Mouse (Mus musculus) MEL (cell line): ENCODE results near the gene Nrbf2. TPM values are rescaled to one million over a fixed set of nuclear protein-coding genes. Genes with fewer than 3 reads are reported as not detected.
A peak's percentile ranks its signal among the peaks of the same experiment; 100 is the strongest.

Source experiments
- DNase-seq: peaks from one replicate; pipeline ENCODE4 v3.0.0; 2011; ENCODE audit warnings: low read depth, low spot score
- H3K27ac ChIP-seq: 2 replicates; pipeline ENCODE4 v1.5.1; 2012; ENCODE audit warnings: low read depth, mild to moderate bottlenecking, control low read depth, low read length, moderate library complexity; ENCODE audit not compliant: control insufficient read depth
- H3K27me3 ChIP-seq, 2 experiments: fragments of 150-350 bp in 1 of 2; sonication (generic) in 1 of 2; 2 replicates each; pipeline ENCODE4 v1.6.1; 2012; ENCODE audit warnings: low read length in 2 of 2, mild to moderate bottlenecking in 2 of 2, improper control_type of control experiment in 1 of 2, moderate library complexity in 1 of 2; ENCODE audit not compliant: insufficient read depth in 2 of 2, control insufficient read depth in 1 of 2
- H3K36me3 ChIP-seq, 2 experiments: 2 replicates each; pipeline ENCODE4 v1.6.1; 2012 to 2014; ENCODE audit warnings: low read length in 2 of 2, improper control_type of control experiment in 1 of 2, inconsistent platforms in 1 of 2, mild to moderate bottlenecking in 1 of 2; ENCODE audit not compliant: insufficient read depth in 2 of 2, control insufficient read depth in 1 of 2
- H3K4me1 ChIP-seq, 2 experiments: fragments of 150-350 bp in 1 of 2; sonication (generic) in 1 of 2; 2 replicates each; pipeline ENCODE4 v1.6.1; 2012; ENCODE audit warnings: low read length in 2 of 2, improper control_type of control experiment in 1 of 2, mild to moderate bottlenecking in 1 of 2; ENCODE audit not compliant: insufficient read depth in 2 of 2, control insufficient read depth in 1 of 2
- H3K4me3 ChIP-seq, 2 experiments: fragments of 150-350 bp in 1 of 2; sonication (generic) in 1 of 2; 2 replicates each; pipeline ENCODE4 v1.5.1; 2012; ENCODE audit warnings: low read depth in 2 of 2, low read length in 2 of 2, mild to moderate bottlenecking in 2 of 2, moderate library complexity in 2 of 2, control low read depth in 1 of 2, improper control_type of control experiment in 1 of 2; ENCODE audit not compliant: control insufficient read depth in 1 of 2, insufficient read depth in 1 of 2
- H3K79me2 ChIP-seq: 2 replicates; pipeline ENCODE4 v1.6.1; 2012; ENCODE audit warnings: mild to moderate bottlenecking, low read length, moderate library complexity; ENCODE audit not compliant: control insufficient read depth, poor library complexity, insufficient read depth
- H3K9ac ChIP-seq: 2 replicates; pipeline ENCODE4 v1.6.1; 2012; ENCODE audit warnings: low read depth, mild to moderate bottlenecking, control low read depth, low read length, moderate library complexity; ENCODE audit not compliant: control insufficient read depth, poor library complexity, severe bottlenecking
- H3K9me3 ChIP-seq: fragments of 150-350 bp; sonication (generic); replicated peaks from 2 replicates; pipeline ENCODE4 v1.6.1; 2012; ENCODE audit warnings: mild to moderate bottlenecking, low read length, improper control_type of control experiment, moderate library complexity; ENCODE audit not compliant: insufficient read depth
- BHLHE40 ChIP-seq: IDR thresholded peaks from 2 replicates; pipeline ENCODE4 v1.6.1; 2012; ENCODE audit warnings: low read depth, mild to moderate bottlenecking, inconsistent platforms, low read length, improper control_type of control experiment, borderline replicate concordance
- CHD1 ChIP-seq: IDR thresholded peaks from 2 replicates; pipeline ENCODE4 v1.6.1; 2012; ENCODE audit warnings: low read depth, mild to moderate bottlenecking, inconsistent platforms, low read length, improper control_type of control experiment
- CHD2 ChIP-seq: IDR thresholded peaks from 2 replicates; pipeline ENCODE4 v1.6.1; 2011; ENCODE audit warnings: low read length, improper control_type of control experiment
- CTCF ChIP-seq, 3 experiments: IDR thresholded peaks in 2 of 3; conservative IDR thresholded peaks in 1 of 3; 2 replicates each; pipeline ENCODE4 v1.5.1; 2011 to 2012; ENCODE audit warnings: low read length in 3 of 3, low read depth in 2 of 3, mild to moderate bottlenecking in 2 of 3, improper control_type of control experiment in 1 of 3, inconsistent platforms in 1 of 3, mixed read lengths in 1 of 3, moderate library complexity in 1 of 3; ENCODE audit not compliant: control insufficient read depth in 1 of 3, insufficient read depth in 1 of 3, poor library complexity in 1 of 3, severe bottlenecking in 1 of 3
- E2F4 ChIP-seq: IDR thresholded peaks from 2 replicates; pipeline ENCODE4 v1.6.1; 2011; ENCODE audit warnings: low read depth, low read length, improper control_type of control experiment, borderline replicate concordance
- ELF1 ChIP-seq: IDR thresholded peaks from 2 replicates; pipeline ENCODE4 v1.6.1; 2014; ENCODE audit warnings: low read depth, mild to moderate bottlenecking, inconsistent platforms, low read length, improper control_type of control experiment, moderate library complexity
- EP300 ChIP-seq, 2 experiments: IDR thresholded peaks; 2 replicates each; pipeline ENCODE4 v1.6.1; 2011; ENCODE audit warnings: improper control_type of control experiment in 2 of 2, low read length in 2 of 2, low read depth in 1 of 2, mild to moderate bottlenecking in 1 of 2
- ETS1 ChIP-seq: IDR thresholded peaks from 2 replicates; pipeline ENCODE4 v1.6.1; 2012; ENCODE audit warnings: low read depth, mild to moderate bottlenecking, inconsistent platforms, low read length, improper control_type of control experiment, moderate library complexity
- GATA1 ChIP-seq: IDR thresholded peaks from 2 replicates; pipeline ENCODE4 v1.6.1; 2011; ENCODE audit warnings: low read depth, low read length, improper control_type of control experiment
- HCFC1 ChIP-seq: IDR thresholded peaks from 2 replicates; pipeline ENCODE4 v1.6.1; 2012; ENCODE audit warnings: low read depth, mild to moderate bottlenecking, inconsistent platforms, low read length, improper control_type of control experiment, moderate library complexity
- JUND ChIP-seq: IDR thresholded peaks from 2 replicates; pipeline ENCODE4 v1.6.1; 2011; ENCODE audit warnings: low read depth, mild to moderate bottlenecking, improper control_type of control experiment, low read length
- KAT2A ChIP-seq: conservative IDR thresholded peaks from 2 replicates; pipeline ENCODE4 v1.6.1; 2012; ENCODE audit warnings: low read depth, low read length, improper control_type of control experiment, inconsistent platforms
- MAFK ChIP-seq: IDR thresholded peaks from 2 replicates; pipeline ENCODE4 v1.6.1; 2011; ENCODE audit warnings: low read depth, mild to moderate bottlenecking, low read length, improper control_type of control experiment, borderline replicate concordance
- MAX ChIP-seq: IDR thresholded peaks from 2 replicates; pipeline ENCODE4 v1.6.1; 2011; ENCODE audit warnings: low read length, improper control_type of control experiment
- MAZ ChIP-seq: IDR thresholded peaks from 2 replicates; pipeline ENCODE4 v1.6.1; 2012; ENCODE audit warnings: low read depth, mild to moderate bottlenecking, inconsistent platforms, low read length, improper control_type of control experiment
- MEF2A ChIP-seq: IDR thresholded peaks from 2 replicates; pipeline ENCODE4 v1.6.1; 2014; ENCODE audit warnings: low read depth, mild to moderate bottlenecking, inconsistent platforms, low read length, improper control_type of control experiment; ENCODE audit not compliant: poor library complexity, insufficient replicate concordance, severe bottlenecking; ENCODE audit errors: extremely low read depth
- MXI1 ChIP-seq: IDR thresholded peaks from 2 replicates; pipeline ENCODE4 v1.6.1; 2011; ENCODE audit warnings: mild to moderate bottlenecking, low read depth, low read length, improper control_type of control experiment
- MYB ChIP-seq: IDR thresholded peaks from 2 replicates; pipeline ENCODE4 v1.6.1; 2011; ENCODE audit warnings: mild to moderate bottlenecking, low read depth, low read length, improper control_type of control experiment
- MYC ChIP-seq: IDR thresholded peaks from 2 replicates; pipeline ENCODE4 v1.6.1; 2011; ENCODE audit warnings: low read depth, mild to moderate bottlenecking, low read length, improper control_type of control experiment, moderate library complexity
- NELFE ChIP-seq: IDR thresholded peaks from 2 replicates; pipeline ENCODE4 v1.6.1; 2011; ENCODE audit warnings: low read depth, low read length, improper control_type of control experiment
- NRF1 ChIP-seq: IDR thresholded peaks from 2 replicates; pipeline ENCODE4 v1.6.1; 2014; ENCODE audit warnings: low read depth, mild to moderate bottlenecking, inconsistent platforms, low read length, improper control_type of control experiment, moderate library complexity; ENCODE audit not compliant: poor library complexity, insufficient read depth, severe bottlenecking
- POLR2A ChIP-seq, 2 experiments: IDR thresholded peaks; 2 replicates each; pipeline ENCODE4 v1.6.1; 2011 to 2012; ENCODE audit warnings: low read length in 2 of 2, mild to moderate bottlenecking in 2 of 2, control low read depth in 1 of 2, improper control_type of control experiment in 1 of 2, low read depth in 1 of 2, moderate library complexity in 1 of 2; ENCODE audit not compliant: control insufficient read depth in 1 of 2, insufficient read depth in 1 of 2, poor library complexity in 1 of 2
- POLR2AphosphoS2 ChIP-seq: IDR thresholded peaks from 2 replicates; pipeline ENCODE4 v1.6.1; 2011; ENCODE audit warnings: low read length, improper control_type of control experiment
- POLR2AphosphoS5 ChIP-seq: IDR thresholded peaks from 2 replicates; pipeline ENCODE4 v1.6.1; 2012; ENCODE audit warnings: low read depth, borderline replicate concordance, mild to moderate bottlenecking, inconsistent platforms, low read length, moderate library complexity, mixed read lengths
- RAD21 ChIP-seq: IDR thresholded peaks from 2 replicates; pipeline ENCODE4 v1.6.1; 2011; ENCODE audit warnings: mild to moderate bottlenecking, low read depth, low read length, improper control_type of control experiment
- SIN3A ChIP-seq: IDR thresholded peaks from 2 replicates; pipeline ENCODE4 v1.6.1; 2012; ENCODE audit warnings: low read length, improper control_type of control experiment, inconsistent platforms
- SMC3 ChIP-seq: IDR thresholded peaks from 2 replicates; pipeline ENCODE4 v1.6.1; 2011; ENCODE audit warnings: low read depth, low read length, improper control_type of control experiment
- TAL1 ChIP-seq: IDR thresholded peaks from 2 replicates; pipeline ENCODE4 v1.6.1; 2012; ENCODE audit warnings: mild to moderate bottlenecking, inconsistent platforms, low read length, moderate library complexity, mixed read lengths
- TBP ChIP-seq: IDR thresholded peaks from 2 replicates; pipeline ENCODE4 v1.8.0; 2011; ENCODE audit warnings: low read depth, low read length, improper control_type of control experiment
- TCF12 ChIP-seq: IDR thresholded peaks from 2 replicates; pipeline ENCODE4 v1.6.1; 2014; ENCODE audit warnings: low read depth, mild to moderate bottlenecking, inconsistent platforms, low read length, improper control_type of control experiment, moderate library complexity
- UBTF ChIP-seq: IDR thresholded peaks from 2 replicates; pipeline ENCODE4 v1.6.1; 2012; ENCODE audit warnings: low read depth, mild to moderate bottlenecking, inconsistent platforms, low read length, improper control_type of control experiment, moderate library complexity, borderline replicate concordance; ENCODE audit not compliant: insufficient read depth
- USF1 ChIP-seq: IDR thresholded peaks from 2 replicates; pipeline ENCODE4 v1.6.1; 2014; ENCODE audit warnings: low read depth, mild to moderate bottlenecking, inconsistent platforms, low read length, improper control_type of control experiment, moderate library complexity
- USF2 ChIP-seq, 2 experiments: IDR thresholded peaks; 2 replicates each; pipeline ENCODE4 v1.6.1; 2011 to 2012; ENCODE audit warnings: improper control_type of control experiment in 2 of 2, low read length in 2 of 2, borderline replicate concordance in 1 of 2, inconsistent platforms in 1 of 2, low read depth in 1 of 2, mild to moderate bottlenecking in 1 of 2; ENCODE audit not compliant: insufficient read depth in 1 of 2
- ZC3H11A ChIP-seq: IDR thresholded peaks from 2 replicates; pipeline ENCODE4 v1.6.1; 2012; ENCODE audit warnings: low read depth, mild to moderate bottlenecking, inconsistent platforms, low read length, improper control_type of control experiment
- ZKSCAN1 ChIP-seq: IDR thresholded peaks from 2 replicates; pipeline ENCODE4 v1.6.1; 2012; ENCODE audit warnings: low read depth, mild to moderate bottlenecking, inconsistent platforms, low read length, improper control_type of control experiment, moderate library complexity
- ZMIZ1 ChIP-seq: IDR thresholded peaks from 2 replicates; pipeline ENCODE4 v1.6.1; 2012; ENCODE audit warnings: low read depth, mild to moderate bottlenecking, inconsistent platforms, low read length, improper control_type of control experiment, moderate library complexity
- ZNF384 ChIP-seq: IDR thresholded peaks from 2 replicates; pipeline ENCODE4 v1.6.1; 2012; ENCODE audit warnings: low read depth, mild to moderate bottlenecking, inconsistent platforms, low read length, improper control_type of control experiment
- polyA plus RNA-seq, 2 experiments: library from polyadenylated mRNA; stranded (reverse) in 1 of 2; unstranded in 1 of 2; fragments of >175 nt in 1 of 2; fragments of >200 nt in 1 of 2; gene quantifications; 2 replicates each; pipeline versions ENCODE4 v1.2.1 to v1.2.4; 2012; ENCODE audit warnings: low replicate concordance in 2 of 2, low read depth in 1 of 2; ENCODE audit not compliant: insufficient read length in 2 of 2, insufficient read depth in 1 of 2, missing spikeins in 1 of 2
- total RNA-seq: library from RNA; depleted of rRNA; stranded (reverse); fragments of 300-350 nt; gene quantifications from 2 replicates; pipeline ENCODE4 v1.2.3, GENCODE M21; 2012

The Nrbf2 gene
- total and polyA plus RNA-seq, 3 experiments: 19.5 to 38.9 TPM; not detected in 1

- DNase-seq: peak; percentile 68
- H3K4me1 ChIP-seq: peaks cover 17 to 48% of the 10 kb centered on the region in 2 experiments
- H3K79me2 ChIP-seq: peaks cover 53% of the 10 kb centered on the region
- no peaks in the 10 kb centered on the region for H3K9me3 ChIP-seq
- peak overlapping the region; percentile 80 for H3K9ac ChIP-seq
- peak overlapping the region; percentile 100 for H3K27ac ChIP-seq
- peaks cover 16 to 46% of the 10 kb centered on the region in 2 experiments for H3K36me3 ChIP-seq
- peak overlapping the region; percentile 67 to 85 for H3K4me3 ChIP-seq
- H3K27me3 ChIP-seq: no peaks in the 10 kb centered on the region
- no peak for TF ChIP-seq KAT2A
- peak; percentile 51 for TF ChIP-seq TCF12
- TF ChIP-seq ZNF384: 0 out of 2 replicates have a peak, but pooled peaks have one; percentile 48
- TF ChIP-seq CTCF (IDR thresholded peaks at IDR 0.05 in 2 of 3, conservative IDR thresholded peaks at IDR 0.05 in 1 of 3; ENCODE audit: control insufficient read depth in 1 of 3, insufficient read depth in 1 of 3, low read depth in 2 of 3, low read length in 3 of 3, poor library complexity in 1 of 3, severe bottlenecking in 1 of 3): no peak
- TF ChIP-seq HCFC1: peak; percentile 42; the same call in 1 of the 2 replicates
- TF ChIP-seq ZC3H11A: no peak
- peak; percentile 40; the same call in 1 of the 2 replicates for TF ChIP-seq NELFE
- TF ChIP-seq NRF1: no peak
- TF ChIP-seq RAD21: no peak
- TF ChIP-seq ZKSCAN1: no peak
- no peak for TF ChIP-seq MYB
- TF ChIP-seq CHD1: no peak
- no peak for TF ChIP-seq TAL1
- TF ChIP-seq GATA1: peak; percentile 55; the same call in 1 of the 2 replicates
- no peak for TF ChIP-seq POLR2AphosphoS5
- 0 out of 2 replicates have a peak, but pooled peaks have one; percentile 31 for TF ChIP-seq MYC
- TF ChIP-seq BHLHE40: no peak; the same call in 1 of the 2 replicates
- TF ChIP-seq MEF2A: no peak
- peak; percentile 90 for TF ChIP-seq MXI1
- TF ChIP-seq MAZ: peak; percentile 29; the same call in 1 of the 2 replicates
- peak in 1 of 2 experiments; percentile 59; a peak in 2 of 4 replicates for TF ChIP-seq EP300 (IDR thresholded peaks at IDR 0.05; ENCODE audit: low read depth in 1 of 2, low read length in 2 of 2)
- TF ChIP-seq UBTF: no peak
- peak; percentile 64; the same call in 1 of the 2 replicates for TF ChIP-seq POLR2AphosphoS2
- TF ChIP-seq JUND: peak; percentile 97
- no peak for TF ChIP-seq MAFK
- TF ChIP-seq ZMIZ1: 0 out of 2 replicates have a peak, but pooled peaks have one; percentile 58
- no peak for TF ChIP-seq SMC3
- TF ChIP-seq USF1: peak; percentile 58
- TF ChIP-seq USF2 (IDR thresholded peaks at IDR 0.05; ENCODE audit: borderline replicate concordance in 1 of 2, insufficient read depth in 1 of 2, low read depth in 1 of 2, low read length in 2 of 2): no peak
- TF ChIP-seq CHD2: no peak
- TF ChIP-seq POLR2A (IDR thresholded peaks at IDR 0.05; ENCODE audit: control insufficient read depth in 1 of 2, insufficient read depth in 1 of 2, low read depth in 1 of 2, low read length in 2 of 2, poor library complexity in 1 of 2): no peak; a peak in 1 of 4 replicates
- TF ChIP-seq E2F4: no peak
- peak; percentile 86 for TF ChIP-seq SIN3A
- no peak for TF ChIP-seq MAX
- no peak for TF ChIP-seq ELF1
- TF ChIP-seq ETS1: peak; percentile 71; the same call in 1 of the 2 replicates
- peak; percentile 54 for TF ChIP-seq TBP
These were observed 13.8 kb upstream of the Nrbf2 start for GRCm38 (mm10) chr10:67298856-67299255.
